Mouse (Mus musculus) stomach, embryonic 14.5 days (tissue): ENCODE data around the gene Foxk1. TPM values are rescaled to one million over a fixed set of nuclear protein-coding genes. Genes with fewer than 3 reads are reported as not detected.

Source experiments
- ATAC-seq: fragments of 200-750 bp; cut with Nextera tagmentation; 2 replicates; pipeline ENCODE4 v1.8.0; 2017; ENCODE audit warnings: low read depth, moderate TSS enrichment; ENCODE audit not compliant: insufficient number of reproducible peaks, insufficient read depth, low FRiP score
- H3K27ac ChIP-seq: fragments of 300-500 bp; sonication (generic); 2 replicates; pipeline ENCODE4 v1.5.1; 2014; ENCODE audit warnings: mild to moderate bottlenecking, low read length, moderate library complexity, mixed read lengths
- H3K27me3 ChIP-seq: fragments of 300-500 bp; sonication (generic); 2 replicates; pipeline ENCODE4 v1.6.1; 2014; ENCODE audit warnings: low read length, control low read depth, mixed read lengths; ENCODE audit not compliant: control insufficient read depth, insufficient read depth
- H3K36me3 ChIP-seq: fragments of 300-500 bp; sonication (generic); 2 replicates; pipeline ENCODE4 v1.6.1; 2014; ENCODE audit warnings: mild to moderate bottlenecking, control low read depth, low read length, moderate library complexity, mixed read lengths; ENCODE audit not compliant: control insufficient read depth, insufficient read depth
- H3K4me1 ChIP-seq: fragments of 300-500 bp; sonication (generic); 2 replicates; pipeline ENCODE4 v1.6.1; 2014; ENCODE audit warnings: low read length, control low read depth, mixed read lengths; ENCODE audit not compliant: control insufficient read depth, insufficient read depth
- H3K4me2 ChIP-seq: fragments of 300-500 bp; sonication (generic); replicated peaks from 2 replicates; pipeline ENCODE4 v1.6.1; 2014; ENCODE audit warnings: low read depth, low read length, control low read depth
- H3K4me3 ChIP-seq: fragments of 300-500 bp; sonication (generic); 2 replicates; pipeline ENCODE4 v1.5.1; 2014; ENCODE audit warnings: low read depth, low read length, control low read depth
- H3K9ac ChIP-seq: fragments of 300-500 bp; sonication (generic); replicated peaks from 2 replicates; pipeline ENCODE4 v1.6.1; 2014; ENCODE audit warnings: low read depth, mild to moderate bottlenecking, control low read depth, low read length, moderate library complexity, mixed read lengths
- H3K9me3 ChIP-seq: fragments of 300-500 bp; sonication (generic); 2 replicates; pipeline ENCODE4 v1.6.1; 2016; ENCODE audit warnings: low read depth, low read length, control low read depth; ENCODE audit not compliant: control insufficient read depth
- WGBS: fragments of 180-500 bp; shearing (Covaris S2); extraction: QIAGEN DNeasy Blood & Tissue Kit; methylation state at CpG from one replicate; pipeline ENCODE4 v1.1.7; 2014; 5-methylcytosine and 5-hydroxymethylcytosine counted together
- polyA plus RNA-seq: library from polyadenylated mRNA; unstranded; fragments of >200 nt; fragmentation: Nextera tagmentation; extraction: Ambion mirVana; gene quantifications from 2 replicates; pipeline ENCODE4 v1.2.1, GENCODE M21; 2014

Foxk1 gene
- polyA plus RNA-seq, 1 experiment from 2014 or later: 3.9 TPM

DNA sequence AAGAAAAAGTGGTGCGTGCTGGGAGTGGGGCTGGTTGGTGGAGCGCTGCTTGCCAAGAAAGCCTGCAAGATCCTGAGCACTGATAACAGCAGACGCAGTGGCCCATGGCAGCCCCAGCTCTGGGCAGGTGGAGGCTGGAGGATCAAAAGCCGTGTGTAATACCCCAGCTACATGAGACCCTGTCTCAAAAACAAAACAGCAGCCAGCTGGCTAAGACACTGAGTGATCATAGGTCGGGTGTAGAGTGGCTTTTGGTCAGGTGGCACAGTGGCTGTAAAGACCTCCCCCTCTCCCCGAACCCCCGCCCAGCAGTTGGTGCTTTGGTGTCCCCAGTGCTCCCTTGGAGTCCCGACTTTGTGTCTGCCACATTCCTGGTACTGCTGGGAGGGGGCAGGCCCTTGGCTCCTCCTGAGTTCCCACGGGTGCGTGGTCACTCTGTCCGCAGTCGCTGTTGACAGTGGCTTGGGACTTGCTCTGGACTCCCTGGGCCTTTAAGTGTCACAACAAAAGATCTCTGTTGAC lies 38.7 kb downstream of the Foxk1 start:
- ATAC-seq: peak; percentile 0; the same call in 1 of the 2 replicates
- peaks cover 36% of the 10 kb centered on the region for H3K4me1 ChIP-seq
- H3K4me2 ChIP-seq: peak overlapping the region; percentile 59

DNA sequence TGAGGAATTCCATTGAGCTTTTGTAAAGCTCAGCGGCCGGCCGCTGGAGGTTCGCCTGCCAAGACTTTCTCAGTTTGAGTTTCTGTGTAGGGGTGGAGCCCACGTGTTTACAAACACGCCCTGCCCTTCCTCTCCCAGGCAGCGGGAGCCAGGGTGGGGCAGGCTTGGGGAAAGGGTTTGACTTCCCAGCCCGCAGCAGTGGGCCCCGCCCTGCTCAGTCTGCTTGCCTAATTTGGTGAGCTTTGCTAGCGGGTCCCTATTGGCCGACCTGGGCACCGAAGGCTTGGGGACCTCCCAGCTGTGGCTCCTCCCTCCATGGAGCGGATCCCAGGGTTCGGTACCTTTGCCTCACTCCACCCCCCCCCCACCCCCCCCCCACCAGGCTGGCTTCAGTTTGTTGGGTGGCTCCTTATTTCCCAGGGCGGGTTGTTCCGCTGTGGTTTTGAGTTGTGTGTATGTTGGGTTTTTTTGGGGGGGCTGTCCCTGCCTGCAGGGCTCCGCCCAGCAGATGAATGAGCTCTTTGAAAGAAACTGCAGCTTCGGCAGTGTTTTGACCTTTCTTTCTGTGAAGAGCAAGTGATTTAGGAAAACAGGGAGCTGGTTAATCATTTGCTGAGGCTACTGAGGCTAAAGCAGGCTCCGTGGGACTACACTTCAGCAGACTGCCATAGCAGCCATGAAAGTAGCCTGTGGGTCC lies 39.3 kb downstream of the Foxk1 start:
- WGBS: under 1% methylated on average over 19 of the region's 19 CpGs
- no peak overlapping the region; the same call in 1 of the 2 replicates for H3K9ac ChIP-seq
- H3K27me3 ChIP-seq: no peaks in the 10 kb centered on the region
- peaks cover 41% of the 10 kb centered on the region for H3K4me1 ChIP-seq
- ATAC-seq: peak; percentile 95
- H3K4me2 ChIP-seq: peak overlapping the region; percentile 59
- peaks cover 8% of the 10 kb centered on the region for H3K36me3 ChIP-seq
- no peaks in the 10 kb centered on the region for H3K9me3 ChIP-seq
- peak overlapping the region; percentile 26 for H3K4me3 ChIP-seq
- peak overlapping the region; percentile 95 for H3K27ac ChIP-seq

More for the DNA sequence above, 38.7 kb downstream of the Foxk1 start:
- H3K9me3 ChIP-seq: no peaks in the 10 kb centered on the region
- 4% methylated on average over 12 of the region's 12 CpGs for WGBS
- H3K27ac ChIP-seq: peak overlapping the region; percentile 95
- peaks cover 14% of the 10 kb centered on the region for H3K36me3 ChIP-seq
- peak overlapping the region; percentile 26 for H3K4me3 ChIP-seq
- H3K9ac ChIP-seq: no peak overlapping the region
- H3K27me3 ChIP-seq: no peaks in the 10 kb centered on the region

DNA sequence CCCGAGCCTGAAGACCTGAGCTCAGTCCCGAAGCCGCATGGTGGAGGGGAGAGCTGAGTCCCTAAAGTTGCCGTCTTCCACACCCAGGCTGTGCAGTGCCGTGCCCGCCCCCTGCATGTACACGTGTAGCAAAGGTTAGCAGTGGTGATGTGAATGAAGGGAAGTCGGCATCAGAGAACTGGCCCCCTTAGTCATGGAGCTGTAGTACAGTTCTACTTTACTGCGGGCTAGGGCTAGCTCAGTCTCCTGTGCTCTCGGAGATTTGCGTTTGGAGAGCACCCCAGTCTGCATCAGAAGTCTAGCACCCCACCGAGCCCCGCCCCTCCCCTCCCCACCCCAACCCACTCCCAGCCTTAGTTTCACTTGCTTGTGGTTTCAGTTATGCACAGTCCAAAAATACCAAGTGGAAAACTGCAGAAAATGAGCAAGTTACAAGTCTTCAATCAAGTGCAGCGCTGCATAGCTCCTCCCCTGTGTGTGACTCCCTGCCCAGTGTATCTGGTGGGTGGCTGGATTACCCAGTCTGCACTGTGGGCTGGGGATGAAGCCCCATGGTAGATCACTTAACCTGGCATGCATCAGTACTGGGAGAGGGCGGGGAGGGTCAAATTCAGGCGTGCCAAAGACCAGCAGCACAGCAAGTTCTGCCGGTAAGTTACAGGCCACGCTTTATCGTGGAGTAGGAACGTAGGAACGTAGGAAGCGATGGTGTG lies 40.2 kb downstream of the Foxk1 start:
- peak overlapping the region; percentile 95 for H3K27ac ChIP-seq
- WGBS: 44% methylated on average over 22 of the region's 22 CpGs
- no peaks in the 10 kb centered on the region for H3K27me3 ChIP-seq
- H3K4me3 ChIP-seq: peak overlapping the region; percentile 26
- H3K9ac ChIP-seq: no peak overlapping the region; the same call in 1 of the 2 replicates
- no peak for ATAC-seq
- H3K36me3 ChIP-seq: no peaks in the 10 kb centered on the region
- H3K4me2 ChIP-seq: peak overlapping the region; percentile 59
- peaks cover 43% of the 10 kb centered on the region for H3K4me1 ChIP-seq
- H3K9me3 ChIP-seq: no peaks in the 10 kb centered on the region

- 0 out of 2 replicates have a peak overlapping the region, but pooled peaks have one; percentile 59 for H3K4me2 ChIP-seq
- peak overlapping the region; percentile 95; the same call in 1 of the 2 replicates for H3K27ac ChIP-seq
- 79% methylated on average over 7 of the region's 7 CpGs for WGBS
- H3K4me3 ChIP-seq: no peak overlapping the region
- no peaks in the 10 kb centered on the region for H3K36me3 ChIP-seq
- H3K4me1 ChIP-seq: peaks cover 43% of the 10 kb centered on the region
- H3K9me3 ChIP-seq: no peaks in the 10 kb centered on the region
- ATAC-seq: no peak
- no peak overlapping the region for H3K9ac ChIP-seq
- H3K27me3 ChIP-seq: no peaks in the 10 kb centered on the region
These were observed 40.7 kb downstream of the Foxk1 start for GRCm38 (mm10) chr5:142442045-142442440.

GRCm38 (mm10) chr5:142443514-142443913 lies 42.2 kb downstream of the Foxk1 start:
- H3K9me3 ChIP-seq: no peaks in the 10 kb centered on the region
- H3K4me3 ChIP-seq: no peak overlapping the region
- H3K4me2 ChIP-seq: no peak overlapping the region
- no peak for ATAC-seq
- no peak overlapping the region for H3K9ac ChIP-seq
- H3K4me1 ChIP-seq: peaks cover 46% of the 10 kb centered on the region
- H3K27ac ChIP-seq: 0 out of 2 replicates have a peak overlapping the region, but pooled peaks have one; percentile 6
- no peaks in the 10 kb centered on the region for H3K36me3 ChIP-seq
- H3K27me3 ChIP-seq: no peaks in the 10 kb centered on the region
- 70% methylated on average over 15 of the region's 15 CpGs for WGBS

DNA sequence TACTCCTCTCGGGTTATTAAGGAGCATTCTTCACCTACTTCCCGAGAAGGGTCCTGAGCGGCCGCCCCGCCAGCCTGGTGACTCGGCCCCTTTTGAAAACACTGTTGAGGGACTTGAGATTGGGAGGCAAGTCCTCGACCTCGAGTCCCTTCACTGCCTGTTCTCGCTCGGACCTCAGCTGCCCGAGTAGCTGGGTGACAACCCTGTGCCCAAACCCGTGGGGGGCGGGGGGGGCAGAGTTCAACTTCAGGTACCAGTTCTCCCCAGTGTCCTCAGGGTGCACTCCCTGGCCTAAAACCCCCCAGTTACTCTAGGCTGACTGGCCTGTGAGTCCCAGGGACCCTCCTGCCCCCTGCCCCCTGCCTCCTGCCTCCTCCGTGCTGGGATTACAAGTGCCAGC lies 42.7 kb downstream of the Foxk1 start:
- no peaks in the 10 kb centered on the region; the same call in 1 of the 2 replicates for H3K36me3 ChIP-seq
- no peaks in the 10 kb centered on the region for H3K9me3 ChIP-seq
- no peak overlapping the region for H3K4me2 ChIP-seq
- H3K27me3 ChIP-seq: no peaks in the 10 kb centered on the region
- H3K27ac ChIP-seq: no peak overlapping the region
- 72% methylated on average over 14 of the region's 14 CpGs for WGBS
- H3K4me3 ChIP-seq: no peak overlapping the region
- H3K4me1 ChIP-seq: peaks cover 46% of the 10 kb centered on the region
- H3K9ac ChIP-seq: no peak overlapping the region
- ATAC-seq: no peak

- H3K27ac ChIP-seq: peak overlapping the region; percentile 39; the same call in 1 of the 2 replicates
These were observed 43.7 kb downstream of the Foxk1 start for GRCm38 (mm10) chr5:142444791-142445531.

GRCm38 (mm10) chr5:142445709-142446108 lies 44.4 kb downstream of the Foxk1 start:
- Histone ChIP-seq H3K4me2 (no peak overlapping the region), H3K27ac (no peak overlapping the region; the same call in 1 of the 2 replicates), H3K36me3 (peaks cover 6% of the 10 kb centered on the region; the same call in 1 of the 2 replicates), H3K4me1 (peaks cover 38% of the 10 kb centered on the region), H3K27me3 (no peaks in the 10 kb centered on the region), H3K4me3 (no peak overlapping the region), H3K9ac (no peak overlapping the region), H3K9me3 (no peaks in the 10 kb centered on the region)
- 56% methylated on average over 8 of the region's 8 CpGs for WGBS
- no peak for ATAC-seq

More at GRCm38 (mm10) chr5:142444791-142445531, 43.7 kb downstream of the Foxk1 start:
- Histone ChIP-seq H3K4me1 (peaks cover 41% of the 10 kb centered on the region), H3K9ac (no peak overlapping the region), H3K27me3 (no peaks in the 10 kb centered on the region), H3K4me3 (no peak overlapping the region), H3K9me3 (no peaks in the 10 kb centered on the region), H3K4me2 (no peak overlapping the region), H3K36me3 (no peaks in the 10 kb centered on the region; the same call in 1 of the 2 replicates)
- no peak for ATAC-seq
- 48% methylated on average over 8 of the region's 11 CpGs for WGBS
